Mouse (Mus musculus): ENCODE data around the gene Pcca. TPM values are rescaled to one million over a fixed set of nuclear protein-coding genes. Genes with fewer than 3 reads are reported as not detected.

Pcca gene
- polyA plus RNA-seq, 1 experiment: 4.8 TPM

DNA sequence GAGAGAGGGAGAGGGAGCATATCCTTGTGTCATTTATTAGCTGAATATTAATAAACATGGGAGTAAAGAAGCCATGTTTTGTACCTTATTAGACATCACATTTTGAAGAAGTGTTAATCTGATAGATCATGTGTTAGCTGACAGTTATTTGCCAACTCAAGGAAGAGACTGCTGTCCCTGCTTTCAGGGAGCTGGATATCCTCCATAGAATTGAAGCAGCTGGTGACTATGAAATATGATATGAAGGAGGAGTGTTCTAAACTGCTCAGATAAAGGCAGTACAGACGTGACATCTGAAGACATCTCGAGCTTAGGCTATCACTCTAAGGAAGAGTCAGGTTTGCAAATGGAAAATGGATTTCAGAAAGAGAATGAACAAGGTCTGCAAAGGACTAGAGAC lies 289.7 kb downstream of the Pcca start:
- Histone ChIP-seq H3K4me3 (ENCODE audit: extremely low read depth, insufficient read depth, insufficient read length) (no peak overlapping the region), H3K27ac (ENCODE audit: insufficient read depth, low read length) (no peak overlapping the region), H3K27me3 (ENCODE audit: control insufficient read depth, insufficient read depth, low read length) (no peaks in the 10 kb centered on the region), H3K4me1 (ENCODE audit: control insufficient read depth, insufficient read depth, insufficient read length) (no peaks in the 10 kb centered on the region), H3K36me3 (ENCODE audit: control insufficient read depth, insufficient read depth, low read length) (no peaks in the 10 kb centered on the region)
- WGBS: 89% methylated on average over 2 of the region's 2 CpGs
- TF ChIP-seq POLR2A (IDR thresholded peaks at IDR 0.05; ENCODE audit: low read depth, low read length) (no peak), CTCF (IDR thresholded peaks at IDR 0.05; ENCODE audit: extremely low read depth, insufficient read depth, insufficient read length, insufficient replicate concordance) (no peak)
- no peak for DNase-seq (ENCODE audit: low read depth in 1 of 2, low spot score in 2 of 2)

DNA sequence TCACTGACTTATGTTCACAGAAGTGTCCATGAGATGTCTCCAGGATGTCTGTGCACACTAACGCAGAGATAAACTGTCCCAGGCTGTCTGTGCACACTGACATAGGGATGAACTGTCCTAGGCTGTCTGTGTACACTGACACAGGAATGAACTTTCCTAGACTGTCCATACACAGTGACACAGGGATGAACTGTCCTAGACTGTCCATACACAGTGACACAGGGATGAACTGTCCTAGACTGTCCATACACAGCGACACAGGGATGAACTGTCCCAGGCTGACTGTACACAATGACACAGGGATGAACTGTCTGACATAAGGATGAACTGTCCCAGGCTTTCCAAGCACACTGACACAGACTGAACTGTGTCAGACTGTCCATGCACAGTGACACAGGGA lies 291.3 kb downstream of the Pcca start:
- TF ChIP-seq CTCF (IDR thresholded peaks at IDR 0.05; ENCODE audit: extremely low read depth, insufficient read depth, insufficient read length, insufficient replicate concordance): no peak
- no peak for TF ChIP-seq POLR2A (IDR thresholded peaks at IDR 0.05; ENCODE audit: low read depth, low read length)
- DNase-seq (ENCODE audit: low read depth in 1 of 2, low spot score in 2 of 2): no peak
- Histone ChIP-seq H3K4me3 (ENCODE audit: extremely low read depth, insufficient read depth, insufficient read length) (no peak overlapping the region), H3K27me3 (ENCODE audit: control insufficient read depth, insufficient read depth, low read length) (no peaks in the 10 kb centered on the region), H3K4me1 (ENCODE audit: control insufficient read depth, insufficient read depth, insufficient read length) (0 out of 2 replicates have a peak, but pooled peaks cover 3% of the 10 kb centered on the region), H3K27ac (ENCODE audit: insufficient read depth, low read length) (no peak overlapping the region), H3K36me3 (ENCODE audit: control insufficient read depth, insufficient read depth, low read length) (no peaks in the 10 kb centered on the region)
- 95% methylated on average over 2 of the region's 2 CpGs for WGBS

DNA sequence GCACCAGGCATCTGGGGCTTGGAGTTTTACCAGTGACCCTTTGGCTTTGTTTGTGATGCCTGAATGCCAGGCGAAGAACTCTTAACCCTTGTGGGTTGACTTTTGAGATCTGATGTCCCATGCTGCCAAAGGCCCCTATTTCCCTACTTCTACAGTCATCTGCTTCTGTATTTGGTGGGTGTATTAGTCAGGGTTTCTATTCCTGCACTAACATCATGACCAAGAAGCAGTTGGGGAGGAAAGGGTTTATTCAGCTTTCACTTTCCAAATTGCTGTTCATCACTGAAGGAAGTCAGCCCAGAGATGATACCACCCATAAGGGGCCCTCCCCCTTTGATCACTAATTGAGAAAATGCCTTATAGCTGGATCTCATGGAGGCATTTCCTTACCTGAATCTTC lies 296.3 kb downstream of the Pcca start:
- TF ChIP-seq POLR2A (IDR thresholded peaks at IDR 0.05; ENCODE audit: low read depth, low read length) (no peak), CTCF (IDR thresholded peaks at IDR 0.05; ENCODE audit: extremely low read depth, insufficient read depth, insufficient read length, insufficient replicate concordance) (no peak)
- no peak overlapping the region for H3K4me3 ChIP-seq (ENCODE audit: extremely low read depth, insufficient read depth, insufficient read length)
- H3K36me3 ChIP-seq (ENCODE audit: control insufficient read depth, insufficient read depth, low read length): no peaks in the 10 kb centered on the region
- H3K4me1 ChIP-seq (ENCODE audit: control insufficient read depth, insufficient read depth, insufficient read length): 0 out of 2 replicates have a peak, but pooled peaks cover 3% of the 10 kb centered on the region
- H3K27me3 ChIP-seq (ENCODE audit: control insufficient read depth, insufficient read depth, low read length): no peaks in the 10 kb centered on the region
- no peak overlapping the region for H3K27ac ChIP-seq (ENCODE audit: insufficient read depth, low read length)
- 82% methylated on average over 1 of the region's 1 CpGs for WGBS
- no peak for DNase-seq (ENCODE audit: low read depth in 1 of 2, low spot score in 2 of 2)

DNA sequence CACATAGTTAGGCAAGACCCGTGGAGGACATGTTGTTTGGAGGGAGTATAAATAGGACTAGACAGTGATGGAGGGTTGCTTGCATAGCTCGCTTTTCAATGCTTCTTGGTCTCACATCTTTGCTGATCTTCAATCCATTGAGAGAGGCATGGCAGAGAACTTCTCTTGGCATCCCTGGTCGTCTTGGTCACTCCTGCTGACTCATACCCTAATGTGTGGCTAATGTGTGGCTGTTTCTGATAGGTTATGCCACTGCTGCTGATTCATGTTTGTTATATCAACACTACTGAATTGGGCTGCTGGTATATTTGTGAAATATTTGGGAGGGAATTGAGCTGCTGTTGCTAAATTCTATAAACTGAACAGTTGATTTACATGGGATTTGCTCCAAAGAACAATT lies 299.5 kb downstream of the Pcca start:
- DNase-seq (ENCODE audit: low read depth in 1 of 2, low spot score in 2 of 2): no peak
- no peak for TF ChIP-seq CTCF (IDR thresholded peaks at IDR 0.05; ENCODE audit: extremely low read depth, insufficient read depth, insufficient read length, insufficient replicate concordance)
- H3K27ac ChIP-seq (ENCODE audit: insufficient read depth, low read length): no peak overlapping the region
- 0 out of 2 replicates have a peak, but pooled peaks cover 3% of the 10 kb centered on the region for H3K4me1 ChIP-seq (ENCODE audit: control insufficient read depth, insufficient read depth, insufficient read length)
- no peaks in the 10 kb centered on the region for H3K36me3 ChIP-seq (ENCODE audit: control insufficient read depth, insufficient read depth, low read length)
- no peak overlapping the region for H3K4me3 ChIP-seq (ENCODE audit: extremely low read depth, insufficient read depth, insufficient read length)
- H3K27me3 ChIP-seq (ENCODE audit: control insufficient read depth, insufficient read depth, low read length): no peaks in the 10 kb centered on the region
- WGBS: 89% methylated on average over 3 of the region's 3 CpGs

- WGBS: 95% methylated on average over 1 of the region's 1 CpGs
- H3K36me3 ChIP-seq (ENCODE audit: control insufficient read depth, insufficient read depth, low read length): no peaks in the 10 kb centered on the region
Observed at GRCm38 (mm10) chr14:122834753-122835152, 300.6 kb downstream of the Pcca start.

DNA sequence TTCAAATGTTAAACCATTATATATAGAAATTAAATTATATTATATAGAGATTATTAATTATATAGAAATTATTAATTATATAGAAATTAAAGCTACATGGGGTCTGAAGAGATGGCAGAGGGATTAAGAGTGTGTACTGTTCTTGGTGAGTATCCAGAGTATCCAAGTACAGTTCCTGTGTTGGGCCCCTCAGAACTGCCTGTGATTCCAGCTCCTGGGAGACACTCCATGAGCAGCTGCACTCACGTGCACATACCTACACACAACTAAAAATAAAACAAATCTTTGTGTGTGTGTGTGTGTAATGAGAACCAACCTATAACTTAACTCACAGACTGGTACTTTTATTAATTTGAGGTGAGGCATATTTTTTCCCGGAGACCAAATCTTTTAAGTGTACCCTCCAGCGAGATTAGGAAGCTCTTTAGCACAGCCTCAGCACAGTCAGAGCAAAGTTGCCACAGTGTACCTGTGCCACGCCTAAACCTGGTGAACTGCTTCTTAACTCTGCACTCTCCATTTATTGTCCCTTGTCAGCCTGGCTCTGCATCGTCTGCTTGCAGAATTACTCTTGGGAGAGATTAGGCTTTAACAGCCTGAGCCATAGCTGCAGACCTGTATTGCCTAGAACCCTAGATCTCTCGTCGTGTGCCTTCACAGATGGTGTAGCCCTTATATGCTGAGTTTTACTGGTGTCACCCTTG lies 301.5 kb downstream of the Pcca start:
- Histone ChIP-seq H3K27me3 (ENCODE audit: control insufficient read depth, insufficient read depth, low read length) (no peaks in the 10 kb centered on the region), H3K27ac (ENCODE audit: insufficient read depth, low read length) (no peak overlapping the region), H3K4me1 (ENCODE audit: control insufficient read depth, insufficient read depth, insufficient read length) (no peaks in the 10 kb centered on the region), H3K4me3 (ENCODE audit: extremely low read depth, insufficient read depth, insufficient read length) (no peak overlapping the region), H3K36me3 (ENCODE audit: control insufficient read depth, insufficient read depth, low read length) (no peaks in the 10 kb centered on the region)
- no peak for DNase-seq (ENCODE audit: low read depth in 1 of 2, low spot score in 2 of 2)
- WGBS: 88% methylated on average over 7 of the region's 7 CpGs
- TF ChIP-seq POLR2A (IDR thresholded peaks at IDR 0.05; ENCODE audit: low read depth, low read length) (no peak), CTCF (IDR thresholded peaks at IDR 0.05; ENCODE audit: extremely low read depth, insufficient read depth, insufficient read length, insufficient replicate concordance) (no peak)

More at GRCm38 (mm10) chr14:122834753-122835152, 300.6 kb downstream of the Pcca start:
- DNase-seq (ENCODE audit: low read depth in 1 of 2, low spot score in 2 of 2): no peak
- H3K27me3 ChIP-seq (ENCODE audit: control insufficient read depth, insufficient read depth, low read length): no peaks in the 10 kb centered on the region
- no peak for TF ChIP-seq POLR2A (IDR thresholded peaks at IDR 0.05; ENCODE audit: low read depth, low read length)
- TF ChIP-seq CTCF (IDR thresholded peaks at IDR 0.05; ENCODE audit: extremely low read depth, insufficient read depth, insufficient read length, insufficient replicate concordance): no peak
- H3K4me1 ChIP-seq (ENCODE audit: control insufficient read depth, insufficient read depth, insufficient read length): 0 out of 2 replicates have a peak, but pooled peaks cover 3% of the 10 kb centered on the region
- no peak overlapping the region for H3K27ac ChIP-seq (ENCODE audit: insufficient read depth, low read length)
- no peak overlapping the region for H3K4me3 ChIP-seq (ENCODE audit: extremely low read depth, insufficient read depth, insufficient read length)

GRCm38 (mm10) chr14:122836221-122836620 lies 302.1 kb downstream of the Pcca start:
- WGBS: 87% methylated on average over 4 of the region's 4 CpGs
- DNase-seq (ENCODE audit: low read depth in 1 of 2, low spot score in 2 of 2): no peak
- Histone ChIP-seq H3K27me3 (ENCODE audit: control insufficient read depth, insufficient read depth, low read length) (no peaks in the 10 kb centered on the region), H3K4me1 (ENCODE audit: control insufficient read depth, insufficient read depth, insufficient read length) (no peaks in the 10 kb centered on the region), H3K27ac (ENCODE audit: insufficient read depth, low read length) (no peak overlapping the region), H3K36me3 (ENCODE audit: control insufficient read depth, insufficient read depth, low read length) (no peaks in the 10 kb centered on the region), H3K4me3 (ENCODE audit: extremely low read depth, insufficient read depth, insufficient read length) (no peak overlapping the region)
- TF ChIP-seq CTCF (IDR thresholded peaks at IDR 0.05; ENCODE audit: extremely low read depth, insufficient read depth, insufficient read length, insufficient replicate concordance): no peak
- no peak for TF ChIP-seq POLR2A (IDR thresholded peaks at IDR 0.05; ENCODE audit: low read depth, low read length)
